Mouse (Mus musculus) limb, embryonic 14.5 days (tissue): ENCODE results near the gene Tfpt. TPM values are rescaled to one million over a fixed set of nuclear protein-coding genes. Genes with fewer than 3 reads are reported as not detected.
A peak's percentile ranks its signal among the peaks of the same experiment; 100 is the strongest.

ENCODE experiments used
- ATAC-seq: fragments of 200-750 bp; cut with Nextera tagmentation; 2 replicates; pipeline ENCODE4 v1.8.0; 2017; ENCODE audit warnings: low read depth, moderate number of reproducible peaks, moderate TSS enrichment; ENCODE audit not compliant: low FRiP score
- DNase-seq: peaks from one replicate; pipeline ENCODE4 v3.0.0-alpha.2; 2015; ENCODE audit warnings: low spot score
- H3K27ac ChIP-seq: fragments of 300-500 bp; sonication (generic); replicated peaks from 2 replicates; pipeline ENCODE4 v1.5.1; 2014; ENCODE audit warnings: low read depth, mild to moderate bottlenecking, low read length, moderate library complexity, mixed read lengths
- H3K27me3 ChIP-seq: fragments of 300-500 bp; sonication (generic); 2 replicates; pipeline ENCODE4 v1.6.1; 2014; ENCODE audit warnings: low read length, mixed read lengths; ENCODE audit not compliant: control insufficient read depth, insufficient read depth
- H3K36me3 ChIP-seq: fragments of 300-500 bp; sonication (generic); 2 replicates; pipeline ENCODE4 v1.6.1; 2014; ENCODE audit warnings: mild to moderate bottlenecking, low read length, moderate library complexity, mixed read lengths; ENCODE audit not compliant: control insufficient read depth, insufficient read depth
- H3K4me1 ChIP-seq: fragments of 300-500 bp; sonication (generic); 2 replicates; pipeline ENCODE4 v1.6.1; 2014; ENCODE audit warnings: antibody characterized with exemption, low read length, mixed read lengths; ENCODE audit not compliant: control insufficient read depth, insufficient read depth
- H3K4me2 ChIP-seq: fragments of 300-500 bp; sonication (generic); replicated peaks from 2 replicates; pipeline ENCODE4 v1.6.1; 2014; ENCODE audit warnings: low read depth, mild to moderate bottlenecking, low read length, moderate library complexity; ENCODE audit not compliant: severe bottlenecking
- H3K4me3 ChIP-seq: fragments of 300-500 bp; sonication (generic); replicated peaks from 2 replicates; pipeline ENCODE4 v1.5.1; 2014; ENCODE audit warnings: low read length
- H3K9ac ChIP-seq: fragments of 300-500 bp; sonication (generic); 2 replicates; pipeline ENCODE4 v1.6.1; 2014; ENCODE audit warnings: mild to moderate bottlenecking, low read depth, low read length, moderate library complexity; ENCODE audit not compliant: severe bottlenecking
- H3K9me3 ChIP-seq: fragments of 300-500 bp; sonication (generic); 2 replicates; pipeline ENCODE4 v1.6.1; 2016; ENCODE audit warnings: low read length; ENCODE audit not compliant: control insufficient read depth
- POLR2A ChIP-seq: fragments of 200-500 bp; IDR thresholded peaks from 2 replicates; pipeline ENCODE4 v1.8.0; 2012; ENCODE audit warnings: inconsistent platforms, mild to moderate bottlenecking, moderate library complexity, borderline replicate concordance; ENCODE audit not compliant: insufficient read depth, insufficient read length; ENCODE audit errors: extremely low read depth
- WGBS: fragments of 180-500 bp; shearing (Covaris S2); extraction: QIAGEN DNeasy Blood & Tissue Kit; methylation state at CpG from one replicate; pipeline ENCODE4 v1.1.7; 2014; 5-methylcytosine and 5-hydroxymethylcytosine counted together
- polyA plus RNA-seq, 2 experiments: library from polyadenylated mRNA; depleted of rRNA in 1 of 2; stranded (reverse) in 1 of 2; unstranded in 1 of 2; fragments of >200 nt; fragmentation: Nextera tagmentation in 1 of 2; extraction: Ambion mirVana in 1 of 2; gene quantifications; 2 replicates each; pipeline versions ENCODE4 v1.2.1 to v1.2.3; 2012 to 2014

Tfpt gene
- polyA plus RNA-seq (2012; rRNA removed) (21.5 and 31.9 TPM in 2 replicates), polyA plus RNA-seq (2014; fragmentation: Nextera tagmentation; extraction: Ambion mirVana) (24.7 and 24.8 TPM in 2 replicates)

DNA sequence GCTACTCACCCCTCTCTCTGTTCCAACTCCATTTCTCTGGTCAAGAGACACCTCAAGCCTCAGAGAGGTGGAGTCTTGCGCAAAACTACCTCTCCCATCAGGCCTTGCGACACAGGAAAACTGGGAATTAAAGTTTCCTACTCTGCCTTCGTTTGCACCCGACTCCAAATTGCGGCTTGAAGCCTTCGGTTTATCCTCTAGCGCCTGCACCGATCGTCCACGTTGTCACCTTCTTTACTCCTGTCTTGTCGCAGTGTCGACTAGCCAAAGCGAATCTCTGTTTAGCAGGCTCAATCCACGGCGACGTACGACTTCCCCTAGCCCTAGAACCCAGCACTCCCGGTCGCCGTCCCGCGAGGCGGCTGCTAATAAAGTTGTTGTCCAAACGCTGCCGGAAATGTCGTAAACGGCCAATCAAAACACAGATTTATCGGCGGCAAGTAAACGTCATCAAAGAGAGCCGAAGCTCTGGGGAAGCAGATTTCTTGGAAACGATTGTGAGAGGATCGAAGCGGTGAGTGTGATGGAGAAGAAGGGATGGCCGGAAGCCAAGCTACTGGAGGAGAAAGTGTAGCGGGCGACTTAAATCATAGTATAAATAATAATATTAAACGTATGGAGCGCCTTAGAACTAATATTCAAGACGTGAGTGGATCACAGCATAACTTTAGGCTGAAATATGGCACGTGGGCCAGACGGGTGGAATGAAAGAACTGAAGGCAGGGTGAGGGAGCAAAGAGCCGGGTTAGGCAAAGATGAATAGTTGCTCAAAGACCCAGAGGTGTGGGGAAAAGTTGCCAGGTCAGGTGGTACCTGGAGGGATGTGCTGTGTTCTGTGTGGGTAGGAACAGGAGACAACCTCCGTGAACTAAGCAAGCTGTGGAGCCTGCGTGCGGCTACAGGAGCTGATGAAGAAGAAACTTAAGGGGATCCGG, at the start of gene Tfpt, which contains the start of gene Prpf31:
TSS of gene Tfpt (minus strand) at position 387 of the 935 bp plus-strand sequence.
TSS of gene Prpf31 (plus strand) at position 443 of the 935 bp plus-strand sequence.
- no peaks in the 10 kb centered on the region for H3K27me3 ChIP-seq
- H3K4me3 ChIP-seq: peak within 1 kb of the TSS; percentile 72
- ATAC-seq (peak; percentile 94), DNase-seq (peak; percentile 94)
- H3K9ac ChIP-seq: peak within 1 kb of the TSS; percentile 71
- H3K27ac ChIP-seq: peak within 1 kb of the TSS; percentile 82
- 0 out of 2 replicates have a peak, but pooled peaks have one; percentile 10 for TF ChIP-seq POLR2A
- H3K4me1 ChIP-seq: peaks cover 20% of the 10 kb centered on the region
- H3K9me3 ChIP-seq: no peaks in the 10 kb centered on the region
- H3K4me2 ChIP-seq: peak within 1 kb of the TSS; percentile 96
- H3K36me3 ChIP-seq: peaks cover 19% of the 10 kb centered on the region
- whole genome bisulfite sequencing: under 1% methylated on average over 47 of the region's 47 CpGs

DNA sequence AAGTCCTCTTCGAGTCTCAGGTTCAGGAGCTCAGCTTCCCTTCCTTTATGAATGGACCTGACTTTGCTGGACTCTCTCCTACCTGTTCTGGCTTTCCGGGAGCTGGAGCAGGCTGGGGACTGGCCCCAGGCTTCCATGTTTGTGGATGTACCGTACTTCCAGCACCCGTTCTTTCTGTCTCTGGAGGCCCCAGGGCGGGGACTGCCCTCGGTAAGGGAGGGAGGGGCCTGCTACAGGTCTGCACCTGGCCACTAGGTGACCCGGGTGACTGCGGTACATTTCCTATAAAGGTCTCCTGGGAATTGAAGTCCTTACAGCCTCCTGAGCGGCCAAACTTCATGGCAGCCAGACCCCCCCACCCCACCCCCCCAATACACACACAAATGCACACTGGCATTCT, 47.6 kb upstream of the Tfpt start, which contains the start of gene Tmc4:
TSS of gene Tmc4 (minus strand) at position 212 of the 400 bp plus-strand sequence.
- ATAC-seq (no peak), DNase-seq (no peak)
- WGBS: 33% methylated on average over 9 of the region's 9 CpGs
- Histone ChIP-seq H3K27me3 (no peaks in the 10 kb centered on the region), H3K9ac (no peak within 1 kb of the TSS), H3K4me1 (no peaks in the 10 kb centered on the region), H3K4me2 (no peak within 1 kb of the TSS), H3K27ac (no peak within 1 kb of the TSS), H3K4me3 (no peak within 1 kb of the TSS), H3K9me3 (no peaks in the 10 kb centered on the region), H3K36me3 (peaks cover 21% of the 10 kb centered on the region)
- no peak for TF ChIP-seq POLR2A

DNA sequence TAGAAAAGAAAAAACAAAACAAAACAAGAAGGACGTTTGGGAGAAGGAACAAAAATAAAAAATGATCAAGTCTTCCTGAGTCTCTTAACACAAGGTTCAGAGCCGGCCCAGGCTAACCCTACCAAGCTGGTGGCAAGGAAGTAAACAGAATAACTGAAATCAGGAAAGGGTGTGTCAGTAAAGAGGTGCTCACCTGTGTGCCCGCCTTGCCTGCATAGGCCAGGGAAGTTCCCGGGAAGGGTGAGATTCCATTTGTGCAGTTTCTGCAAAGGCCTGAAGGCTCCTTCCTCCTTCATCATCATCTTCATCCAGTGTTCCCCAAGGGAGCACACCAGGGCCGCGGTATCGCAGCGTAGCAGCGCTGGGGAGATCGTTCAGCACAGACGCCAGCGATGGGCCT, 46.6 kb upstream of the Tfpt start:
- Histone ChIP-seq H3K4me3 (no peak overlapping the region), H3K4me2 (no peak overlapping the region), H3K9me3 (no peaks in the 10 kb centered on the region), H3K27me3 (no peaks in the 10 kb centered on the region), H3K27ac (no peak overlapping the region), H3K4me1 (no peaks in the 10 kb centered on the region), H3K9ac (no peak overlapping the region), H3K36me3 (peaks cover 17% of the 10 kb centered on the region)
- no peak for DNase-seq
- no peak for TF ChIP-seq POLR2A
- WGBS: 90% methylated on average over 12 of the region's 12 CpGs
- no peak for ATAC-seq

DNA sequence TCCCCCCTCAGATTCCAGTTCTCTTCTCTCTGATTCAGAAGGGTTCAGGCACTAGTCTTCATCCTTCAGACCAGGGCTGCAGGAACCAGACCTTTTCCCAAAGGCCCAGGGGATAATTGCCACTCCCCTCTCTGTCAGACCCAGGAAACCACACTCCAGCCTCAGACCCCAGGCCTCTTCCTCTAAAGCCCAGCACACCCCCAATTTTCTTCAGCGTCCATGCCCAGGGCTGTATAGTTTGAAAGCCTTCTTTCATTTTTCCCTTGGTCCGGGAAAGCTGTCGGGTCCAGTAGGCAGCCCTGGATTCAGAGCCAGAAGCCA, 45.5 kb upstream of the Tfpt start:
- DNase-seq (no peak), ATAC-seq (no peak)
- H3K27me3 ChIP-seq: no peaks in the 10 kb centered on the region
- no peak overlapping the region for H3K9ac ChIP-seq
- H3K9me3 ChIP-seq: no peaks in the 10 kb centered on the region
- H3K36me3 ChIP-seq: peaks cover 17% of the 10 kb centered on the region
- no peak overlapping the region for H3K4me2 ChIP-seq
- no peak overlapping the region for H3K27ac ChIP-seq
- no peaks in the 10 kb centered on the region for H3K4me1 ChIP-seq
- WGBS: 82% methylated on average over 3 of the region's 3 CpGs
- H3K4me3 ChIP-seq: no peak overlapping the region
- no peak for TF ChIP-seq POLR2A

DNA sequence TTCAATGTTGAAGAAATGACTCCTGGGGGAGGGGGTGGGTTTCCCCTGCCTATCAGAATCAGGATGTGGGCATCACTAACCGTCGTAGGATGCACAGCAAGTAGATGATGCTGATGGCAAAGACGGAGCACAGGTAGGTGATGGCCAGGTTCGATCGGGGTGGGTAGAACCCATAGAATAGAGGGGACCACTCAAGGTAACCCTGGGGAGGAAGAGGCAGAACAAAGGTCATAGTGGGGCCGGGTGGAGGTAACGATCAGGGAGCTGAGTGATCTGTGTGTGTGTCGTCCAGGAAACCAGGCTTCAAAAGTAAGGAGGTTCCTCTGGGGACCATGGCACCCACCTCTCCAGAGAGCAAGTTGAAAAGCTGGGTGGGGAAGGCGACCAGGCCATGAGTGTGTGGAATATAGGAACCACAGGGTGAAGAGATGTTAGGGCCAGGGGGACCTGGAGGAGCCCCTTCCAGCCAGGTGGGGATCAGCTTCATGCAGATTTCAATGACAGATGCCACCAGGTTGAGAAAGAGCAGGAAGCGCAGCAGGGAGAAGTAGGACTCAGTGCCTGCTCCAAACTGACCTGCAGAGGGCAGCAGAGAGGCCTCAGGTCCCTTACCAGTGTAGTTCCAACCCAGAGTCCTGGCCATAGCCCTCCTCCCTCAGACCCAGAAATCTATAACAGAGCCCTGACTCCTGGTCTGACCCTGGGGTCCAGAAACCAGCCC, 44.9 kb upstream of the Tfpt start:
- H3K4me3 ChIP-seq: no peak overlapping the region
- no peak overlapping the region for H3K9ac ChIP-seq
- H3K36me3 ChIP-seq: peaks cover 17% of the 10 kb centered on the region
- TF ChIP-seq POLR2A: no peak
- 73% methylated on average over 10 of the region's 10 CpGs for WGBS
- no peaks in the 10 kb centered on the region for H3K27me3 ChIP-seq
- DNase-seq: peak; percentile 89
- H3K4me2 ChIP-seq: no peak overlapping the region
- ATAC-seq: peak; percentile 80
- H3K27ac ChIP-seq: no peak overlapping the region
- no peaks in the 10 kb centered on the region for H3K4me1 ChIP-seq
- no peaks in the 10 kb centered on the region for H3K9me3 ChIP-seq
